Mouse (Mus musculus): Measurements from ENCODE around the gene Polr1c. TPM values are rescaled to one million over a fixed set of nuclear protein-coding genes. Genes with fewer than 3 reads are reported as not detected.

Polr1c gene
- 10 to 100 TPM; 35.5 to 42.5 (median 39.4) TPM for total RNA-seq (2022)

DNA sequence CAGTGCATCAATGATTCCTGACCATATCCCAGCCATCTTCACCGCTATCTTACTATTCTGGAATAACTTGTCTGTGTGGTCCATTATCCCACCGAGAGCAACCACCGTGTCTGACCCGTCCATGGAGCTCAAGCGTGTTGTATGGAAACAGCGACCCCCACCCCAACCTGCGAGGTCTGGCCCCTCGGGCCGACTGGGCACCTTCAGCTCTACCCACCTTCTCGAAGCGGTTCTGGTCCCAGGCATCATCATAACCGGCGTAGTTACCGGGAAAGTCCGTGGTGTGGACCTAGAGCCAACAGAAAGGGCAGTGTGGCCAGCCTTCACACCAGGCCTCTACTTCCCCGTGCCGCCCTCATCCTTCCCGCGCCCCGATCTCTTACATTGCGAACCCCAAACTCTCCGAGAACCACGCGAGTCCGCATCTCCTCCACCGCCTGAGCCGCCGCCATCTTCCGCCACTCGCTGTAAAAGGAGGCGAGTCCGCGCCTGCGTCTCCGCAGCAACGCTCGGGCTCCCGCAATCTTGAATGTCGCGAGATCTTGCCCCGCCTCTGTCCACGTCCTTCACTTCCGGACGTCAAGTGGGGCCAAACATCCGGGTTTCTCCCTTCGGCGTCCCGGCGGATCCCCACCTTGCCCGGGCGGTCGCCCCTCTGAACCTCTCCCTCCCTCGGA, at the start of gene Polr1c, which contains the start of gene Yipf3:
Polr1c (minus strand) TSS at position 543 of the 677 bp plus-strand sequence.
Yipf3 (plus strand) TSS at position 569 of the 677 bp plus-strand sequence.
- peak; percentile 94 to 95 for DNase-seq (ENCODE audit: low spot score in 2 of 2)

DNA sequence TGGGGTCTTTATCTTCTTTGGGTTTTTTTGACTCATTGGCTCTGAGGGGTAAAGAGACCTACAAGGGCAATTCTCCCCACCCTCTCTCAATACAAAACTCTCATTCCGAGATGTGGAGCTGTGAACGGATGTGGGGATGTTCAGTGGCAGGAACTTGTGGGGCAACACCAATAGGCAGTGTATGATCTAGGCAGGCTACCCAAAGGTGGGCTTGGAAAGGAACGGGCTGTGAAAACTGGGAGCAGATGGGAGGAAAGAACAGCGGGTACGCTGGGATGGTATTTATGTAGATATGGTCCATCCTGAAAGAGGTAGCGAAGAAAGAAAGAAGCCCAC, 49.1 kb upstream of the Polr1c start:
- DNase-seq (ENCODE audit: low spot score in 2 of 2): no peak

DNA sequence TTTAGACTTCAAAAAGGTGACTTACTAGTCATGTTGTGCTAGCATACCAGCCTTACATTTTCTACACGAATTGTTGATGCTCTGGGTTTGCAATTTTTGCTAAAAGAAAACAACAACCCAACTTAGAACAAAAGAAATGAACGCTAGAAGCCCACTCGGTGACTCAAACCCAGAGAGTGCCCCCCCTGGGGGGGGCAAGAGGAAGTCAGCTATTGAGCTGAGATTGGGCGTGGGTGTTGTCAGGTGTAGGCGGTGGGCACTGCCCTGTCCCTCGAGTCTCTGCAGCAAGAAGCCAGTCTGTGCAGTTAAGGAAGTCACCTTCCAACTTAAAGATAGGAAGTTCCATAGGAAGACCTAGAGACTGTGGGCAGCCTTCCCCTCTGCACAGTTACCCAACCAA, 48.7 kb upstream of the Polr1c start:
- DNase-seq (ENCODE audit: low spot score in 2 of 2): no peak

DNA sequence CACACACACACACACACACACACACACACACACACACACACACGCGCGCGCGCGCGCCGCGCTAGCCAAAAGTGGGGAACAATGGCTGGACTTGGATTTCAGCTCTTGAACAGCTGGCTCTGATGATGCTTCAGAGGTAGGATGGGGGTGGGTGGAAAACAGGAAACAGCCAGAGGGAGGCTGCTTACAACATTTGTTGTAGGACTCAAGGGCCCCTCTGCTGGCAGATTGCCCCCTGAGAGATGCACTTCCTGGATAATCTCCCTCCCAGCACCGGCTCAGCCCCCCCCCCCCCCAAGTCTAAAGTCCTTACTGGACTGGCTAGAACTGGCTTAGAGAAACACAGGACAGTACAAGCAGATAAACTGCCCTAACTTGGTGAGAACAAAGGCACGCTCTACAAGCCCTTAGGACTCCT, 39.8 kb upstream of the Polr1c start:
- DNase-seq (ENCODE audit: low spot score in 2 of 2): no peak

DNA sequence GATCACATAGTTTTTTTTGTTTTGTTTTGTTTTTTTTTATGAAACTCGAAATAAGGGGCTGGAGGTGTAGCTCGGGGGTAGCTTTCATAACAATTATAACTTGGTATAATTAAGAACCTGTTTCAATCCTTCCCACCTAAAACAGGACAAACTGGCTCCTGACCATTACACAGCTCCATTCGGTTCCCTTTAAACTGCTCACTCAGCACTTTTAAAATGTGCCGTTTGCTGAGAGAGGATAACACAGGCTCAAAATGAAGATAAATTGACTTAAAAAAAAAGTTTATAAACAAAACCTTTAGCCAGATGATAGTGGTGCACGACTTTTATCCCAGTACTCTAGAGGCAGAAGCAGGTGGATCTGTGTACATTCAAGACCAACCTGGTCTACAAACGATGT, 37.6 kb upstream of the Polr1c start:
- no peak for DNase-seq (ENCODE audit: low spot score in 2 of 2)

DNA sequence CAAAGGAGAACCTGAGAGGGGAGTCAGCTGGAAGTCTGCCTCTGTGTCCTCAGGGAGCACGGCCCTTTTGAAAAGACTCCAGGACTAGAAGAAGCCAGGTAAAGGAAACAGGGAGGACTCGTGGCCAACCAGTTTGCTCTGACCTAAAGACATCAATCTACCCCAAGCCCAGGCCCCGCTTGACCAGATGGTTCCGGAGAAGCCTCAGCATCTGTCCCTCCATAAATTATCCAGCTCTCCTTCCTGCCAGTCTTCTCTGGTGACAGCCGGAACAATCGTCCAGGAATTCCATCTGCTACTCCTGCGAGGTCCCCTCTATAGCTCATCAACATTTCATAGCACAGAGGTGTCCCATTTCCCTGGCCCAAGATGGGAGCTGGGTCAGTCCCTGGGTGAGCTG, 36.8 kb upstream of the Polr1c start:
- DNase-seq (ENCODE audit: low spot score in 2 of 2): no peak

DNA sequence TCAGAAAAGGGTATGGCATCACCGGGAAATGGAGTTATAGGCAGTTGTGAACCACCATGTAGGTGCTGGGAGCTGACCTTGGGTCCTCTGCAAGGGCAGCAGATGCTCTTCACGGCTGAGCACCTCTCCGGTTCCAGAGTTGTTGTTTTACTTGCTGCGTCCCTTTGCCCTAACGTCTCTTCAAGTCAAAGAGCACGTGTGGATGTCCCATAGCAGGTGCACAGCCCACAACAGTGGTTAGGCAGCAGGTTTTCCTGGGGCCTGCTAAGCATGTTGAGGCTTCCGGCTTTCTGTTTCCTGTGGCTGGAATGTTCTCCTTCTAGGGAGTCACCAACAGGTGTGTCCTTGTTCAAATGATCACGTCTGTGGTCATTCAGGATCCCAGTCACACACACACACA, 36.1 kb upstream of the Polr1c start:
- DNase-seq (ENCODE audit: low spot score in 2 of 2): no peak

DNA sequence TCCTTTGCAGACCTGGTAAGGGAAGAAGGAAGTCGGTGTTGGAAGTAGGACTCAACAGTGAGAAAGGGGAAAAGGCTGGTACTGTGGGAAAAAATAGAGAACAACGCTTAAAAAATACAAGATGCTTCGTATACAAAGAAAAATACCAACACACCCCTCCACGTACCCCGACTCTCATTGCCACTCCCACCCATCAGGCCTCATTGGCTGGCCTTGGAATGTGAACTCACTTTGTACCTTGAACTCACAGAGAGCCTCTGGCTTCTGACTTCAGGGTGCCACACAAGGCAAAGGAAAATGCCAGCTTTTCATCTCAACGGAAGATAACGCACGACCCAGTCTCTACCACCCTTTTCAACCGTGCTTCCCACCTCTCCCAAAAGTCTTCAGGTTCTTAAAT, 35.3 kb upstream of the Polr1c start:
- DNase-seq (ENCODE audit: low spot score in 2 of 2): no peak

DNA sequence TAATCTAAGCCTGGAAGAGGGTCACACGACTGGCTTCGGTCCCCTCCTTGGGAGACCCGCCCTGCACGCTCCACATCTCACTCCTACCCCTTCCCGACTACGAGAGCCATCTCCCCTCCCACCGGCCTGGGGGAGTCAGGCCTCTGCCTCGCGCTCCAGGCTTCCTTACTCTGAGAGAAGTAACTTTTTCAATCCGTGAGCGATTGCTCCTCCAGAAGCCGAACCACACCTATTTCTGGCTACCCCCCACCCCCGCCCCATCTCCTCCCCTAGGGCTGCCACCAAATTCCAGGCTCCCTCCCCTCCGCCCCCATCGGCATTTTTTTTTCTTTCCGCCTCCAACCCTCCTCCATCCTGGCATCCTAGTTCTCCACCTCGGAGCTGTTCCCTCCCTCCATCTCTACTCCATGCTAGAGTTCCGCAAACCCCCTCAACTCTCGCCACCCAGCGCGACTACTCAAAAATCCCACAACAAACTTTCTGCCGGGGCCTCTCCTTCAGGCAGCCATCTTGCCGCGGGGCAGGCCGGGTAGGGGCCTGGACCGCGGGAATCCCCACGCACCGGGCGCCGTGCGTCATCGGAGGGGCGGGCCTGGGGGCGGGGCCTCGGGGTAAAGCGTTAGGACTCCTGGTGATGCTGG, 34.7 kb upstream of the Polr1c start, which contains the start of gene Tjap1:
Tjap1 (minus strand) TSS at position 544 of the 641 bp plus-strand sequence.
- peak; percentile 63 to 68 for DNase-seq (ENCODE audit: low spot score in 2 of 2)

DNA sequence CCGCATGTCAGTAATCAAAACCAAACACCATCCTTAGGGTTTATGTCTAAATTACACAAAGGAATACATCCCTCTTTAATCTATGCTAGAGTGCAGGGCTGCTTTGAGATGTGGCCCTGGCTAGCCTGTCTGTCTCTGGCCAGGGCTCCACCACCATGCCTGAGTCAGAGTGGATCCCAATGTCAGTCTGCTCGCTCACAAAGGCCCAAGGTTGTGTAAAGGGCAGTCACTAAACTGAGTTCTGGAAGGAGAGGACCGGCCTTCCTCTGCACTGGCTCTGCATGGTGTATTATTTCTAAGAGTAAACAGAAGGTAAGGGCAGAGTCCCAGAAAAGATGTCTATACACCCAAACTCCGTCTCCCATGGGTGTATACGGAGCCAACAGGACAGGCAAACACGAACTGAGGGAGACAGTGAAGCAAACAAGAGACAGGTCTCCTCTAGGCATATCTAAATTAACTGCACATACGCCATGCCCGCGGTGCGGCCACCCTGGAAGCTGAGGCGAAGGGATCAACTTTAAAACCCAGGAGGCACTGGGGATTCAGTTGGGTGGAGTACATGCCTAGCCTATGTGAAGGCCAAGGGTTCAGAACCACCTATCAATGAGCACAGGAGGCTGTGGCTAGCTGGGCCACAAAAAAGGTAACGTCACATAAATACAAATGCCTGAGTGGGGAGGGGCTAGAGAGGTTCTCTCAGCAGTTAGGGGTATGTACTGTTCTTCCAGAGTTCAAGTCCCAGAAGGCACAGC, 30.3 kb upstream of the Polr1c start:
- no peak for DNase-seq (ENCODE audit: low spot score in 2 of 2)

DNA sequence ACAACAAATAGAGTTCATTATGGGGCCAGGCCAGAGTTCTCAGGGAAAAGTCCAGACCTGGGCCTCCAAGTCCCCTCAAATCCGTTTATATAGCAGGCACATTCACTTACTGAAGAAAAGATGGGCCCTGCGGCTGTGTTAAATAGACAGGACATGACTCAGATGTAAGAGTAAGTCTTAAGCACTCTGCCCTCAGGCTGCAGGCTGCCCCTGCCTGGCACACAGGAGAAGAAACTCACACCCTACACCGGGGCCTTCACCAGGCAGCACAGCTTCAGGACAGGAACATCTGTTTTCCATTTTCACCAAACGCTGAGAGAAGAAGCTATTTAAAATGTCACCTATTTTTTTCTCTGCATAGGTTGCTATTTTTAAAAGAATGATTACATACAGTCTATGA, 29.7 kb upstream of the Polr1c start:
- DNase-seq (ENCODE audit: low spot score in 2 of 2): no peak

DNA sequence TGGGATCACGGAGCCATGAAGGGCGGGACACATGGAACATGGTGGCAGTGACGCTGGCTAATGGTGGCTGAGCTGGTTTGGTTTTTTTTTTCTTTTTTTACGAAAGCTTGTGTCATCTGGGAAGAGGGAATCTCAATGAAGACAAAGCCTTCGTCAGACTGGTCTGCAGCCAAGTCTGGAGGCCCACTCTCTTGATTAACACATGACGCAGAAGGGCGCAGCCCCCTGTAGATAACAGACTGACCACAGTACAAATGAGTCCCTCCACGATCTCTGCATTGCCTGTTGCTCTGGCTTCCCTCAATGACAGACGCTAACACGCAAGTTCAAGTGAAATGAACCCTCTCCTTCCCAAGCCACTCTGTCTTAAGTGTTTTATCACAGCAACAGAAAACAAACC, 27.7 kb upstream of the Polr1c start:
- DNase-seq (ENCODE audit: low spot score in 2 of 2): no peak

DNA sequence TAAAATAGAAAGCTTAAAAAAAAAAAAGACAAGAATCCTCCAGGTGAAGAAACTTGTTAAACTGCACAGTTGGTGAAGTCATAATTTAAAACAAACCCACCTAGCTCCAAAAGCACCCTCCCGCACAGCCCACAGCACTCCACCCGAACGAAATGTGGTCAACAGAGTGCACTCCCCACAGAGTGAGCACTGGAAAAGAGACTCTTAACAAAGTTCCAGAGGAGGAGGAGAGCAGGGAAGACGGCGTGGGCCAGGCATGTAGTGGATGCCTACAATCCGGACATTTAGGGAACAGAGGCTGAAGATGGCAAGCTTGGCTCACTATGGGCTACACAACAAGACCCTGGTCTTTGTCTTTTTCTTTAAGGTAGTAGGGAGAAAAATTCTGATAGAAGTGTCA, 27.2 kb upstream of the Polr1c start:
- no peak for DNase-seq (ENCODE audit: low spot score in 2 of 2)

DNA sequence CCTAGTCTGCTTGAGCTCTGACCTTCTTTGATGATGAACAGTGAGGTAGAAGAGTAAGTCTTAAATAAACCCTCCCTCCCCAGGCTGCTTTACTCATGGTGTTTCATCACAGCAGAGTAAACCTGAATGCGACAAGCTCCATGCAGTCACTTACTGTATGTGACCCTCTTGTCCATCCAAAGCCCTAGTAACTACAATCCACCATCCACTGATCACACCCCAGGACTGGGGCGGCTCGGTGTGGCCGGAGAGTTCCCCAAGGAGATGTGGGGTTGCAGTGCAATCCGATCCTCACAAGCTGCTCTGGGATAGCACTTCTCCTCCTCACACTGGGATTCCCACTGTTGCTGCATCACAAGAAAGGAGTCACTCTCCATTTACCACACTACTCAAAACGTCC, 26.6 kb upstream of the Polr1c start:
- DNase-seq (ENCODE audit: low spot score in 2 of 2): no peak

DNA sequence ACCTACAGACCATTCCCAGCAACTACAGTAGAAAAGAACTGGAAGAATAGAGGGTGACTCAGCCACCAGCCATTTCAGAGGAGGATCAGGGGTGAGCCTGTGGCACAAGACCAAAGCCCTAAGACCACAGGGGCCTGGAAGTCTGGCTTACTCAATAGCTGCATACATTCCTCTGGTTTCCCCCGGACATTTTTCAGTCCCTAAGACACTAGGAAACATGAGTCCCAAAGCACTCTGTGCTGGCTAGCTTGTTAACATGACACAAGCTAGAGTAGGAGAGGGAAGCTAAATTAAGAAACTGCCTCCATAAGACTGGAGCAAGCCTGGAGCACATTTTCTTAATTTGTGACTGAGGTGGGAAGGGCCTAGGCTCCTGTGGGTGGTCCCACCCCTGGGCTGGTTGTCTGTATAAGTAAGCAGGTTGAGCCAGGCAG, 26.0 kb upstream of the Polr1c start:
- DNase-seq (ENCODE audit: low spot score in 2 of 2): no peak

DNA sequence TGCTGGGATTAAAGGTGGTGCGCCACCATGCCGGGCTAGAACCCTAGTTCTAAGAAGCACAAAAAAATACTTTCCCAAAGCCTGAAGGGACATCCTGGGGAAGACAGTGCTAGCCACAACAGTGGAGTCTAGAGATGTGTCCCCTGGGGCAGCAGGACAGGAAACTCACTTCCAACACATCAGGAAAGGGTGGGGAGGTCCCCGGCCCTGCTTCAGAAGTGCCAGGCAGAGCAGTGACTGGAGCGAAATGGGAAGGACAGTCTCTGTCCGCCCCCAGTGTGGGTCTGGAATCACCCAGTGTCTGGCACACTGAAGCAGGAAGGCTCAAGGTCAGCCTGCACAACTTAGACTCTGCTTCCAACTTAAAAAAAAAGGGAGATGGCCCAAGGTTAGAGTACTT, 24.8 kb upstream of the Polr1c start:
- DNase-seq (ENCODE audit: low spot score in 2 of 2): no peak

DNA sequence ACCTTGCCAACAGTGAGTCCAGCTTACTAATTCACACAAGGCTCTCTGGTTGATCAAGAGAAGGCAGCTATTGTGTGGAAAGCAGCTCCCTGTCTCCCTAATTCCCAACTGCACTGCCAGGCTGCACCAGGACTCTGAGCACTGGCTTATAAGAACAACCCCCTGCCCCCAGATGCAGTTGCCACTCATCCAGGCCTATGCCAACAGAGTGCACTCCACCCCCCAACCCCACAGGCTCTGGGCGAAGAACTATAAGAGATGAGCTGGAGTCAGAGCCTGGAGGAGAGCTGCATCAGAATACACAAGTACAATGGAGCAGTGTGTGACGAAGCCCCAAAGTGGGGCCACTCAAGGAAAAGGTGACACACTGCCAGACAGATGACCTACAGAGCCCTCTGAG, 24.2 kb upstream of the Polr1c start:
- no peak for DNase-seq (ENCODE audit: low spot score in 2 of 2)

DNA sequence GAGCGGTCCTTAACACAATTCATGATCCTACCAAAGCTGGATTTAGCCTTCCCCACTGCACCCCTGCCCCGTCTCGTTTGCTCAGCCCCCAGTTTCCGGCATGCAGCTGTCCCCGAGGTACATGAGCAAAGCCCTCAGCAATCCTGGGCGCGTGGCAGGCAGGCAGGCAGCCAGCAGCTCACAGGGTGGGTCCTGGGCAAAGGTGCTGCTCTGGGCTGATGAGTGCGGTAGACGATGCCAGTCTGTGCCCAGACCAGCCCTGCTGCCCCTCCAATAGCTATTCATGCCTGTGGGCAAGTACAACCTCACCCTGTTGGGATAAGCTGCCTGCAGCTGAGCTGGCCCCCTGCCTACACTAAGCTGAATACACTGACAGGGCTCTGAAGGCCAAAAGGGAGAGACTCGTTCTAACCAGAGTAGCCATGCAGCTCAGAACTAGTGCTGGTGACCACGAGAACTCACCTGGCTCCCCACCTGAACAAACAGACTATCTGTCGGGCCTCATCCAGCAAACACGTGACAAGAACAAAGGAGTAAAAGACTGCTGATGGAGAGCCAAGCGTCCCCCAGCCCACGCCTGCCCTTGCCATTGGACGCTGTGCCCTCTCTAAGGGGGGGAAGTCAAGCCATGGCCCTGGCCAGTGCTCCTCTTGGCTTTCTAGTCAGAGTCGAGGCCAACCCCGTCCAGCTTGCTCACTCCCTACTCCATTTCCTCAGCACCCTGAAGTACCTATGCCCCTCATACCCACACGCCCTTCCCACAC, 22.1 kb upstream of the Polr1c start:
- DNase-seq (ENCODE audit: low spot score in 2 of 2): no peak

DNA sequence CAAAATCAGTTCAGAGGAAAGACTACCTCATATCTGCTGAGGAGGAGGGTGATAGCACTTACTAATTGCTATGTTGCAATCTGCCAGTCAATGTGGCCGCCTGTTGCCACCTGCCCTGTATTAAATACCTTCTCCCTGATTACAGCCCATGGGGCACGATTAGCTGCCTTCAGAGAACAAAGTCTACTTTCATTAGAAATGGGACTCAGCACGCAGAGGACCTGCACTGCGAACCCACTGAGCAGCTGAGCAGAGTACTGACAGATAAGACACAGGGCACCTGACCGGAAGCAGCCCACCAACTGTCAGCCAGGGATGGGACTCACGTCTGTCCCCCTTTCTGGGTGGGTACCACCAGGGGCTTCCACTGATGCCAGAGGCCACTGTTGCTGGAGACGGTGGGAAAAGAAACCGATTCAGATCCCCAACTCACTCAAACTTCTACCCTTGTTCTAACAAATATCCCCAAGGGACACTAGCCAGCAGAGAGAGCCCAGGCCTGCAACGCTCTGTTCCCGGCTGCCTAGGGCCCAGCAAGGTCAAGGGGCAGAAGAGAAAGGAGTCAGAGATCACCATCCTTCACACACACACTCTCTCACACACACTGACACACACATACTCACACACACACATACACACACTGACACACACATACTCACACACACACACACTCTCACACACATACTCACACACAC, 20.3 kb upstream of the Polr1c start:
- DNase-seq (ENCODE audit: low spot score in 2 of 2): no peak

DNA sequence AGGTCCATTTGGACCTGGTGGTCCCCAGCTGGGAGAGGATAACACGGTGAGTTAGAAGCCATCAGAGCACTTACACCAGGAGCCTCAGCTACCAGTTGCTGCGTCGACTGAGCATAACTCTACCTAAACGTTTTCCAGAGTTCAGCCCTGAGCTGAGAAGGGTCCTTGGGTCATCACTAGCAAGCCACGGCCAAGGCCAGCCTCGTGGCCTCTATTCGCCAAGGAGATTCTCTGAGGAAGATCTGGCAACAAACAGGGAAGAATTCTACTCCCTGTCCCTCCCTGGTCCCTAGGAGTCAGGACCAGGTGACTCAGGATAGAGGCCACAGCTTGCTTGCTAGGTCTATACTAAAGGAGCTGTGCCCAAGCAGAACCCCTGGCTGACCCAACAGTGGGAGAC, 19.7 kb upstream of the Polr1c start:
- no peak for DNase-seq (ENCODE audit: low spot score in 2 of 2)

DNA sequence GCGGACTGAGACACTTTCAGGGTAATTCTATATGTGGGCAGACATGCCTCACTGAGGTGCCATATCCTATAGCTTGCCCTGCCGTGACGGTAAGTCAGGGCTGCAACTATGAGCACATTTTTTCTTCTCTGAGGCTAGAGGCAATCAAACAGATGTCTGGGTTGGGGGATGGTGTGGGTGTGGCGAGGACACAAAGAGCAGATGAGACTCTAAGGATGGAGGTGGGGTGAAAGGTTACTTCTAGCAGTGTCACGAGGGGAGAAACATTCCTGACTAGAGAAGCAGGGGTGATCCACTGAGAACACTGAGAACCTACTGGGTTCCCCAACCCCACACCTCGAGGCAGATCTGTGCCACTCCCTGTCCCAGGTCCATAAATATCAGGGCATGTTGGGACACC, 19.1 kb upstream of the Polr1c start:
- no peak for DNase-seq (ENCODE audit: low spot score in 2 of 2)
